Mouse (Mus musculus) intestine, postnatal 0 days (tissue): Measurements from ENCODE around the gene Gpc4. TPM values are rescaled to one million over a fixed set of nuclear protein-coding genes. Genes with fewer than 3 reads are reported as not detected.

Experiments used
- ATAC-seq: fragments of 200-750 bp; cut with Nextera tagmentation; 2 replicates; pipeline ENCODE4 v1.8.0; 2017; ENCODE audit warnings: mild to moderate bottlenecking, moderate TSS enrichment, moderate library complexity
- H3K27ac ChIP-seq: fragments of 300-500 bp; sonication (generic); 2 replicates; pipeline ENCODE4 v1.5.1; 2014; ENCODE audit warnings: mild to moderate bottlenecking, low read depth, low read length, moderate library complexity
- H3K27me3 ChIP-seq: fragments of 300-500 bp; sonication (generic); replicated peaks from 2 replicates; pipeline ENCODE4 v1.6.1; 2014; ENCODE audit warnings: low read length, mixed read lengths; ENCODE audit not compliant: control insufficient read depth, insufficient read depth
- H3K36me3 ChIP-seq: fragments of 300-500 bp; sonication (generic); 2 replicates; pipeline ENCODE4 v1.6.1; 2014; ENCODE audit warnings: mild to moderate bottlenecking, moderate library complexity; ENCODE audit not compliant: control insufficient read depth, insufficient read depth
- H3K4me1 ChIP-seq: fragments of 300-500 bp; sonication (generic); replicated peaks from 2 replicates; pipeline ENCODE4 v1.6.1; 2014; ENCODE audit warnings: antibody characterized with exemption, low read length, mixed read lengths; ENCODE audit not compliant: control insufficient read depth, insufficient read depth
- H3K4me2 ChIP-seq: fragments of 300-500 bp; sonication (generic); replicated peaks from 2 replicates; pipeline ENCODE4 v1.6.1; 2014; ENCODE audit warnings: low read depth, mild to moderate bottlenecking, moderate library complexity
- H3K4me3 ChIP-seq: fragments of 300-500 bp; sonication (generic); 2 replicates; pipeline ENCODE4 v1.5.1; 2014; ENCODE audit warnings: low read depth, low read length
- H3K9ac ChIP-seq: fragments of 300-500 bp; sonication (generic); 2 replicates; pipeline ENCODE4 v1.6.1; 2014; ENCODE audit warnings: mild to moderate bottlenecking, low read depth, low read length
- H3K9me3 ChIP-seq: fragments of 300-500 bp; sonication (generic); 2 replicates; pipeline ENCODE4 v1.6.1; 2016; ENCODE audit warnings: mixed run types; ENCODE audit not compliant: control insufficient read depth
- CTCF ChIP-seq: sonication (generic); IDR thresholded peaks from 2 replicates; pipeline ENCODE4 v1.5.1; 2016; ENCODE audit warnings: low read depth, mild to moderate bottlenecking, control low read depth, antibody characterized with exemption, moderate library complexity
- WGBS: fragments of 180-500 bp; shearing (Covaris S2); extraction: QIAGEN DNeasy Blood & Tissue Kit; methylation state at CpG from one replicate; pipeline ENCODE4 v1.1.7; 2014; 5-methylcytosine and 5-hydroxymethylcytosine counted together
- polyA plus RNA-seq: library from polyadenylated mRNA; unstranded; fragments of >200 nt; fragmentation: Nextera tagmentation; extraction: Ambion mirVana; gene quantifications from 2 replicates; pipeline ENCODE4 v1.2.1, GENCODE M21; 2015

Gpc4 gene
- polyA plus RNA-seq, 1 experiment from 2014 or later, result 21.2 TPM

DNA sequence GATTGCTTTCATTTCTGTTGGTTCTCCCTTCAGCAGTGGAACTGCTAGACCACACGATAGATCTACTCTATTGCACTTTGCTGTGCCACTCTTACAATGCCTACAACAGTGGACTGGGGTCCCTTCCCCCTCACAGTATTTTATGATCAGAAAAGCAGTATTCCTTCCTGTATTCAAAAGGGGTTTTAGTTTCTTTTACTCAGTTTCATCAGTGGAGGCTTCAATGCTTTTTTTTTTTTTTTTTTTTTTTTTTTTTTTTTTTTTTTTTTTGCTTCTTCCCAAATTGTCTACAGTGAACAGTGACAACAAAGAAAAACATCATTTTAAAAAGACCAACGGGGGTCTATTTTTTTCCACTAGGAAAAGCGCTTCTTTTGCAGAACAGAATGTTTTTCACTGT, 81.5 kb downstream of the Gpc4 start:
- Histone ChIP-seq H3K27ac (no peak overlapping the region), H3K4me1 (no peaks in the 10 kb centered on the region), H3K4me3 (no peak overlapping the region), H3K36me3 (no peaks in the 10 kb centered on the region), H3K4me2 (no peak overlapping the region), H3K9me3 (no peaks in the 10 kb centered on the region), H3K9ac (no peak overlapping the region), H3K27me3 (no peaks in the 10 kb centered on the region)
- 79% methylated on average over 3 of the region's 3 CpGs for WGBS
- TF ChIP-seq CTCF, result no peak
- ATAC-seq, result no peak

DNA sequence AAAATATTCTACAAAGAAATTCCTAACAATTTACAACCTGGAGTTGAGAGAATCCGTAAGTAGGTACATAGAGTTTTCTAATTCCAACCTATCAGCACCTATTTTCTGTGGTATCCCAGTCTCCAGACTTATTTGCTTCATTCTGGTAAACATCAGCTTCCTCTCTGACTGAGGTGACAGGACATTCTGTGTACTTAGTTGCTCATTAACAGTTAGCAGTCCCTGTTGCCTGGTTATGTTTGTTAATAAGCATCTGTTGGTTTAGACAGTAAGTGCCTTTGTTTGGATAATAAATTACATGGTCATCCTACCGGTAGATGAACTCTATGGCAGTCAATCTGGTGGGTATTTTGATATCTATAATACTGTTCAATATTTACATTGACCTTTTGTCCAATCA, 92.6 kb downstream of the Gpc4 start:
- no peak for TF ChIP-seq CTCF
- Histone ChIP-seq H3K27ac (no peak overlapping the region), H3K4me3 (no peak overlapping the region), H3K4me2 (no peak overlapping the region), H3K9ac (no peak overlapping the region), H3K4me1 (no peaks in the 10 kb centered on the region), H3K36me3 (no peaks in the 10 kb centered on the region), H3K27me3 (no peaks in the 10 kb centered on the region), H3K9me3 (no peaks in the 10 kb centered on the region)
- 69% methylated on average over 2 of the region's 2 CpGs for WGBS
- ATAC-seq, result no peak

GRCm38 (mm10) chrX:52053416-52053815, 111.6 kb downstream of the Gpc4 start:
- ATAC-seq, result no peak
- 77% methylated on average over 13 of the region's 13 CpGs for WGBS
- no peak for TF ChIP-seq CTCF
- Histone ChIP-seq H3K27ac (no peak overlapping the region), H3K4me3 (no peak overlapping the region), H3K9me3 (no peaks in the 10 kb centered on the region), H3K27me3 (no peaks in the 10 kb centered on the region), H3K4me1 (no peaks in the 10 kb centered on the region), H3K36me3 (no peaks in the 10 kb centered on the region; the same call in 1 of the 2 replicates), H3K9ac (no peak overlapping the region), H3K4me2 (no peak overlapping the region)

GRCm38 (mm10) chrX:52052011-52052410, 113.0 kb downstream of the Gpc4 start:
- no peak for ATAC-seq

GRCm38 (mm10) chrX:52050941-52051340, 114.1 kb downstream of the Gpc4 start:
- Histone ChIP-seq H3K9ac (no peak overlapping the region), H3K27ac (no peak overlapping the region), H3K27me3 (no peaks in the 10 kb centered on the region), H3K4me3 (no peak overlapping the region), H3K4me1 (no peaks in the 10 kb centered on the region), H3K36me3 (no peaks in the 10 kb centered on the region; the same call in 1 of the 2 replicates), H3K4me2 (no peak overlapping the region), H3K9me3 (no peaks in the 10 kb centered on the region)
- WGBS, result 68% methylated on average over 4 of the region's 4 CpGs
- ATAC-seq, result no peak
- TF ChIP-seq CTCF, result no peak

More at GRCm38 (mm10) chrX:52052011-52052410, 113.0 kb downstream of the Gpc4 start:
- no peaks in the 10 kb centered on the region; the same call in 1 of the 2 replicates for H3K36me3 ChIP-seq
- no peak overlapping the region for H3K9ac ChIP-seq
- no peak overlapping the region for H3K4me3 ChIP-seq
- no peak overlapping the region for H3K27ac ChIP-seq
- H3K4me2 ChIP-seq, result no peak overlapping the region
- no peaks in the 10 kb centered on the region for H3K27me3 ChIP-seq
- no peaks in the 10 kb centered on the region for H3K4me1 ChIP-seq
- TF ChIP-seq CTCF, result no peak
- WGBS, result 56% methylated on average over 5 of the region's 5 CpGs
- no peaks in the 10 kb centered on the region for H3K9me3 ChIP-seq

- Histone ChIP-seq H3K4me3 (no peak overlapping the region), H3K36me3 (no peaks in the 10 kb centered on the region), H3K4me1 (no peaks in the 10 kb centered on the region), H3K4me2 (no peak overlapping the region), H3K27ac (no peak overlapping the region), H3K27me3 (no peaks in the 10 kb centered on the region), H3K9me3 (no peaks in the 10 kb centered on the region), H3K9ac (no peak overlapping the region)
- no peak for TF ChIP-seq CTCF
- WGBS, result 64% methylated on average over 1 of the region's 1 CpGs
- no peak for ATAC-seq
These were observed 125.2 kb downstream of the Gpc4 start for GRCm38 (mm10) chrX:52039875-52040274.

DNA sequence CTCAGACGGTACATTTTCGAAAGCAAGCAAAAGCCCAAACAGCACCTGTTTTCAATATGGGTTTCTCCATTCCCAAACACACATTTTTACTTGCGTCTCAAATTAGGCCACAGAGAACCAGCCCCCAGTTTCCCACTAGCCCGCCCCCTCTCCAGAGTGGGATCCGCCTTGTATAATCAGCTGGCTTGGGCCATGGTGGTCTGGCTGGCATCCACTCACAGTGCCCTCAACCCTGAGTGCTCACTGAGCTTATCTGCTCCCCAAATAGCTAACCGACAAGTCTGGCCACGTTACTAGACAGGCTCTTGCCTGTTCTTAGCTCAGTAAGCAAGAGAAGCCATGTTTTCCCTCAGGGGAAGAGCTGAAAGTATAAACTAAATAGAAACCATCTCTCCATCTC, 134.9 kb downstream of the Gpc4 start:
- H3K27me3 ChIP-seq, result no peaks in the 10 kb centered on the region
- H3K4me3 ChIP-seq, result no peak overlapping the region
- ATAC-seq, result no peak
- H3K9me3 ChIP-seq, result no peaks in the 10 kb centered on the region
- no peak overlapping the region for H3K4me2 ChIP-seq
- H3K4me1 ChIP-seq, result no peaks in the 10 kb centered on the region
- H3K36me3 ChIP-seq, result no peaks in the 10 kb centered on the region
- WGBS, result 85% methylated on average over 7 of the region's 7 CpGs
- TF ChIP-seq CTCF, result no peak
- H3K27ac ChIP-seq, result no peak overlapping the region
- H3K9ac ChIP-seq, result no peak overlapping the region
